Mouse (Mus musculus) kidney, adult 2 months (tissue): ENCODE measurements around the gene Tbc1d9b.

ENCODE experiments used
- CTCF ChIP-seq: fragments of 200-500 bp; conservative IDR thresholded peaks from 2 replicates; pipeline ENCODE4 v1.5.1; 2011; ENCODE audit warnings: low read depth, mild to moderate bottlenecking, control low read depth, low read length, moderate library complexity, mixed read lengths; ENCODE audit not compliant: insufficient read depth, insufficient read length
- POLR2A ChIP-seq: fragments of 200-500 bp; IDR thresholded peaks from one replicate; pipeline ENCODE4 v1.6.1; 2011; ENCODE audit warnings: low read depth, low read length, control low read depth

DNA sequence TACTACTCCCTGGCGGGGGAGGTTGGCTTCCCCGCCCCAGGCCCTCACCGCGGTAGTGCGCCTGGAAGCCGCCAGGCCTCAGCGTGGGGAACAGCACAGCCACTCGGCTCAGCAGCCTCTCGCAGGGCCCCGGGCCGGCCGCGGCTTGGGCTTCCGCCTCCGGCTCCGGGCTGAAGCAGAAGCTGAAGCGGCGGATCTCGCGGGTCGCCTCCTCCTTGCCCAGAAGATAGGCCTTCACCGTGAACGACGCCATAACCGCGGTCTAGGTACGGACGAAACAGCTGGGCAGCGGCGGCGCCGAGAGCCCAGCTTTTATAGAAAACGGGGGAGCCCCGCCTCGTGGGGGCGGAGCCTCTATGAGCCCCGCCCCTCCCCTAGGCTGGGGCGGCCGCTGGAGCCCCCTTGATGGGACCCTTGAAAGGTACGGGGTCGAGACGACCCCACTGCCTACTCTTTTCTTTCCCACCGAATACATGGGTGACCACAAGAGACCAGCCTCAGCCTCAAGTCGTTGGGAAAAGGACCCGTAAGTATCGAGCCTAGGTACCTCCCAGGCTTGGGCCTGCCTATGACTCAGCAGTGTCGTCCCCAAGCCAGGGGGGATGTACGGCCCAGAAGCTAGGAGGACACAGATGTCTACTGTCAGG lies 79.4 kb downstream of the Tbc1d9b start, which contains the start of the genes Sqstm1 and Mgat4b:
- TF ChIP-seq POLR2A (peak; percentile 95), CTCF (no peak)
